Mouse (Mus musculus) MEL (cell line): ENCODE data around the gene Prkar1b.

Source experiments
- CTCF ChIP-seq, 3 experiments: IDR thresholded peaks in 2 of 3; conservative IDR thresholded peaks in 1 of 3; 2 replicates each; pipeline ENCODE4 v1.5.1; 2011 to 2012; ENCODE audit warnings: low read length in 3 of 3, low read depth in 2 of 3, mild to moderate bottlenecking in 2 of 3, improper control_type of control experiment in 1 of 3, inconsistent platforms in 1 of 3, mixed read lengths in 1 of 3, moderate library complexity in 1 of 3; ENCODE audit not compliant: control insufficient read depth in 1 of 3, insufficient read depth in 1 of 3, poor library complexity in 1 of 3, severe bottlenecking in 1 of 3
- E2F4 ChIP-seq: IDR thresholded peaks from 2 replicates; pipeline ENCODE4 v1.6.1; 2011; ENCODE audit warnings: low read depth, low read length, improper control_type of control experiment, borderline replicate concordance
- ETS1 ChIP-seq: IDR thresholded peaks from 2 replicates; pipeline ENCODE4 v1.6.1; 2012; ENCODE audit warnings: low read depth, mild to moderate bottlenecking, inconsistent platforms, low read length, improper control_type of control experiment, moderate library complexity
- GATA1 ChIP-seq: IDR thresholded peaks from 2 replicates; pipeline ENCODE4 v1.6.1; 2011; ENCODE audit warnings: low read depth, low read length, improper control_type of control experiment
- MAZ ChIP-seq: IDR thresholded peaks from 2 replicates; pipeline ENCODE4 v1.6.1; 2012; ENCODE audit warnings: low read depth, mild to moderate bottlenecking, inconsistent platforms, low read length, improper control_type of control experiment
- MXI1 ChIP-seq: IDR thresholded peaks from 2 replicates; pipeline ENCODE4 v1.6.1; 2011; ENCODE audit warnings: mild to moderate bottlenecking, low read depth, low read length, improper control_type of control experiment
- SIN3A ChIP-seq: IDR thresholded peaks from 2 replicates; pipeline ENCODE4 v1.6.1; 2012; ENCODE audit warnings: low read length, improper control_type of control experiment, inconsistent platforms
- SMC3 ChIP-seq: IDR thresholded peaks from 2 replicates; pipeline ENCODE4 v1.6.1; 2011; ENCODE audit warnings: low read depth, low read length, improper control_type of control experiment
- TAL1 ChIP-seq: IDR thresholded peaks from 2 replicates; pipeline ENCODE4 v1.6.1; 2012; ENCODE audit warnings: mild to moderate bottlenecking, inconsistent platforms, low read length, moderate library complexity, mixed read lengths
- USF1 ChIP-seq: IDR thresholded peaks from 2 replicates; pipeline ENCODE4 v1.6.1; 2014; ENCODE audit warnings: low read depth, mild to moderate bottlenecking, inconsistent platforms, low read length, improper control_type of control experiment, moderate library complexity
- ZC3H11A ChIP-seq: IDR thresholded peaks from 2 replicates; pipeline ENCODE4 v1.6.1; 2012; ENCODE audit warnings: low read depth, mild to moderate bottlenecking, inconsistent platforms, low read length, improper control_type of control experiment
- ZMIZ1 ChIP-seq: IDR thresholded peaks from 2 replicates; pipeline ENCODE4 v1.6.1; 2012; ENCODE audit warnings: low read depth, mild to moderate bottlenecking, inconsistent platforms, low read length, improper control_type of control experiment, moderate library complexity

DNA sequence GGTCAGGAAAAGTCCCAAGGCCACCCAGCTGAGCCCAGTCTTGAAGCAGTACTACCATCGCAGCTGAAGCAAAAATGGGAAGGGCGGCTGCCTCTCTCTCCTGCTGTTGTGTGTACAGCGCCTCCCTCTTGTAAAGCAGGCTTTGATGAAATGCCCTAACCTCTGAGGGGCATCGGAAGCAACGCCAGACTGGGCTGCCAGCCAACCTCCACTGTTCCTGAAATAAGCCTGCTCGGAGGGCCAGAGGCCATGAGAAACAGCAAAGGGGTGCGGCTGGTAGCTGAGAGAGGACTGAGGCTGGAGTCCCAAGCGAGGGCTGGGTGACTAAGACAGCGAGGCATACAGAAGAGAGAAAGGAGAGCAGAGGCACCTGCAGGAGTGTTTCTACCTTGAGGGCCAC is 161.0 kb downstream of the Prkar1b start:
- TF ChIP-seq CTCF (IDR thresholded peaks at IDR 0.05 in 2 of 3, conservative IDR thresholded peaks at IDR 0.05 in 1 of 3; ENCODE audit: control insufficient read depth in 1 of 3, insufficient read depth in 1 of 3, low read depth in 2 of 3, low read length in 3 of 3, poor library complexity in 1 of 3, severe bottlenecking in 1 of 3): no peak
- no peak for TF ChIP-seq TAL1
- TF ChIP-seq SMC3: no peak
- TF ChIP-seq SIN3A: no peak
- TF ChIP-seq USF1: no peak
- TF ChIP-seq E2F4: no peak
- TF ChIP-seq MXI1: no peak
- no peak for TF ChIP-seq ETS1
- no peak for TF ChIP-seq MAZ
- no peak for TF ChIP-seq ZMIZ1
- TF ChIP-seq GATA1: no peak
- TF ChIP-seq ZC3H11A: no peak
